Mouse (Mus musculus): ENCODE measurements around the gene Klc2. TPM values are rescaled to one million over a fixed set of nuclear protein-coding genes. Genes with fewer than 3 reads are reported as not detected.
"Not testable (repeated sequence)": the region's sequence is repeated elsewhere in the genome, so short reads cannot be mapped to it uniquely, and the experiment has no call there.

Gene Klc2
- 183 and 187 TPM in 2 replicates for polyA plus RNA-seq (2012; rRNA removed)

GRCm38 (mm10) chr19:5118384-5118698 lies at the start of gene Klc2:
TSS of gene Klc2 (minus strand) at chr19:5118560.
- no peak for DNase-seq (ENCODE audit: extremely low spot score in 1 of 2, low spot score in 1 of 2)

- no peak for DNase-seq (ENCODE audit: extremely low spot score in 1 of 2, low spot score in 1 of 2)
Measured at GRCm38 (mm10) chr19:5167477-5167876, 49.1 kb upstream of the Klc2 start.

- no peak for DNase-seq (ENCODE audit: extremely low spot score in 1 of 2, low spot score in 1 of 2)
Measured at GRCm38 (mm10) chr19:5164380-5164779, 46.0 kb upstream of the Klc2 start.

- DNase-seq (ENCODE audit: extremely low spot score in 1 of 2, low spot score in 1 of 2): peak in 1 of 2 experiments; percentile 48
Measured at GRCm38 (mm10) chr19:5161913-5162312, 43.6 kb upstream of the Klc2 start.

- no peak for DNase-seq (ENCODE audit: extremely low spot score in 1 of 2, low spot score in 1 of 2)
Measured at GRCm38 (mm10) chr19:5152261-5152660, 33.9 kb upstream of the Klc2 start.

- DNase-seq (ENCODE audit: extremely low spot score in 1 of 2, low spot score in 1 of 2): no peak
Measured at GRCm38 (mm10) chr19:5151741-5152140, 33.4 kb upstream of the Klc2 start.

- DNase-seq (ENCODE audit: extremely low spot score in 1 of 2, low spot score in 1 of 2): peak; percentile 67 to 87
Measured at GRCm38 (mm10) chr19:5151331-5151730, 33.0 kb upstream of the Klc2 start.

- DNase-seq (ENCODE audit: extremely low spot score in 1 of 2, low spot score in 1 of 2): peak; percentile 82 to 85
Measured at GRCm38 (mm10) chr19:5150358-5150757, 32.0 kb upstream of the Klc2 start.

GRCm38 (mm10) chr19:5149041-5149440 lies 30.7 kb upstream of the Klc2 start:
- DNase-seq (ENCODE audit: extremely low spot score in 1 of 2, low spot score in 1 of 2): not testable (repeated sequence)

- DNase-seq (ENCODE audit: extremely low spot score in 1 of 2, low spot score in 1 of 2): peak in 1 of 2 experiments; percentile 90
Measured at GRCm38 (mm10) chr19:5139640-5140039, 21.3 kb upstream of the Klc2 start.

- no peak for DNase-seq (ENCODE audit: extremely low spot score in 1 of 2, low spot score in 1 of 2)
Measured at GRCm38 (mm10) chr19:5131237-5131636, 12.9 kb upstream of the Klc2 start.

- peak in 1 of 2 experiments; percentile 38 for DNase-seq (ENCODE audit: extremely low spot score in 1 of 2, low spot score in 1 of 2)
Measured at GRCm38 (mm10) chr19:5129770-5130169, 11.4 kb upstream of the Klc2 start.

- no peak for DNase-seq (ENCODE audit: extremely low spot score in 1 of 2, low spot score in 1 of 2)
Measured at GRCm38 (mm10) chr19:5124055-5124614, 5.8 kb upstream of the Klc2 start.

GRCm38 (mm10) chr19:5123241-5123640 lies 4.9 kb upstream of the Klc2 start:
- no peak for DNase-seq (ENCODE audit: extremely low spot score in 1 of 2, low spot score in 1 of 2)

- DNase-seq (ENCODE audit: extremely low spot score in 1 of 2, low spot score in 1 of 2): no peak
Measured at GRCm38 (mm10) chr19:5122492-5122891, 4.1 kb upstream of the Klc2 start.

- DNase-seq (ENCODE audit: extremely low spot score in 1 of 2, low spot score in 1 of 2): peak in 1 of 2 experiments; percentile 95
Measured at GRCm38 (mm10) chr19:5117494-5118383, 621 bp downstream of the Klc2 start.

- DNase-seq (ENCODE audit: extremely low spot score in 1 of 2, low spot score in 1 of 2): no peak
Measured at GRCm38 (mm10) chr19:5113783-5114182, 4.6 kb downstream of the Klc2 start.

GRCm38 (mm10) chr19:5109659-5110453 lies 8.5 kb downstream of the Klc2 start:
- DNase-seq (ENCODE audit: extremely low spot score in 1 of 2, low spot score in 1 of 2): no peak

- DNase-seq (ENCODE audit: extremely low spot score in 1 of 2, low spot score in 1 of 2): no peak
Measured at GRCm38 (mm10) chr19:5108702-5109101, 9.7 kb downstream of the Klc2 start.

- no peak for DNase-seq (ENCODE audit: extremely low spot score in 1 of 2, low spot score in 1 of 2)
Measured at GRCm38 (mm10) chr19:5108271-5108575, 10.1 kb downstream of the Klc2 start.

GRCm38 (mm10) chr19:5107556-5108270 lies 10.6 kb downstream of the Klc2 start:
- DNase-seq (ENCODE audit: extremely low spot score in 1 of 2, low spot score in 1 of 2): no peak
